ENCODE assay signal across 8 mouse cellular contexts in genomic region chr1:73914076-73914475, GRCm38 (mm10).
DNase-seq lines count a peak whose midpoint lies in the region; ATAC-seq lines count a peak whose summit lies in the region.

No protein-coding gene starts in this region.

- ATAC-seq in heart, embryonic 11.5 days (replicated peaks; ENCODE audit: insufficient number of reproducible peaks, low FRiP score, low TSS enrichment) = no peak
- ATAC-seq in heart, embryonic 12.5 days (ENCODE audit: insufficient number of reproducible peaks, low FRiP score) = no peak
- ATAC-seq in stomach, embryonic 16.5 days (ENCODE audit: insufficient read depth, low FRiP score) = peak; percentile 45; the same call in 1 of the 2 replicates

- peaks cover 31% of the 10 kb centered on the region for H3K4me1 ChIP-seq in heart, embryonic 11.5 days (ENCODE audit: control insufficient read depth, insufficient read depth, low read length)
- H3K4me1 ChIP-seq in heart, embryonic 12.5 days (replicated peaks) = peaks cover 52% of the 10 kb centered on the region
- peaks cover 10% of the 10 kb centered on the region; the same call in 1 of the 2 replicates for H3K4me1 ChIP-seq in stomach, embryonic 16.5 days (ENCODE audit: control insufficient read depth, insufficient read depth, low read length)

- no peaks in the 10 kb centered on the region for H3K9me3 ChIP-seq in heart, embryonic 11.5 days (replicated peaks; ENCODE audit: control insufficient read depth, low read length)
- H3K9me3 ChIP-seq in heart, embryonic 12.5 days (replicated peaks) = no peaks in the 10 kb centered on the region
- H3K9me3 ChIP-seq in stomach, embryonic 16.5 days (replicated peaks; ENCODE audit: control insufficient read depth, low read length) = no peaks in the 10 kb centered on the region

- H3K4me3 ChIP-seq in heart, embryonic 11.5 days (ENCODE audit: low read depth, low read length) = no peak overlapping the region
- H3K4me3 ChIP-seq in heart, embryonic 12.5 days = no peak overlapping the region
- H3K4me3 ChIP-seq in stomach, embryonic 16.5 days (replicated peaks; ENCODE audit: low read length) = no peak overlapping the region

- H3K36me3 ChIP-seq in heart, embryonic 11.5 days (ENCODE audit: control insufficient read depth, insufficient read depth, low read length) = peaks cover 32% of the 10 kb centered on the region
- peaks cover 91% of the 10 kb centered on the region for H3K36me3 ChIP-seq in heart, embryonic 12.5 days
- 0 out of 2 replicates have a peak, but pooled peaks cover 9% of the 10 kb centered on the region for H3K36me3 ChIP-seq in stomach, embryonic 16.5 days (ENCODE audit: control insufficient read depth, insufficient read depth, low read length)

- H3K4me2 ChIP-seq in heart, embryonic 11.5 days = no peak overlapping the region
- no peak overlapping the region for H3K4me2 ChIP-seq in heart, embryonic 12.5 days
- H3K4me2 ChIP-seq in stomach, embryonic 16.5 days (ENCODE audit: low read depth, low read length) = no peak overlapping the region

- 23% methylated on average over 9 of the region's 9 CpGs for WGBS in heart, embryonic 11.5 days (ENCODE audit: insufficient replicate concordance)
- WGBS in heart, embryonic 12.5 days = 26% methylated on average over 9 of the region's 9 CpGs
- 20% methylated on average over 9 of the region's 9 CpGs for WGBS in stomach, embryonic 16.5 days

- H3K27ac ChIP-seq in heart, embryonic 11.5 days (ENCODE audit: low read depth, low read length) = no peak overlapping the region
- H3K27ac ChIP-seq in heart, embryonic 12.5 days (ENCODE audit: poor library complexity, severe bottlenecking) = peak overlapping the region; percentile 72; the same call in 1 of the 2 replicates
- H3K27ac ChIP-seq in stomach, embryonic 16.5 days (ENCODE audit: low read length) = no peak overlapping the region

- intact Hi-C loops in left cerebral cortex, postnatal 36 days (cut with DNase I) = no loop called here

- no peak overlapping the region for H3K9ac ChIP-seq in heart, embryonic 11.5 days (ENCODE audit: low read depth, low read length)
- H3K9ac ChIP-seq in heart, embryonic 12.5 days = peak overlapping the region; percentile 4; the same call in 1 of the 2 replicates
- no peak overlapping the region for H3K9ac ChIP-seq in stomach, embryonic 16.5 days (ENCODE audit: low read length)

- peak; percentile 36 to 41 for DNase-seq in heart, adult 18-20 months
- DNase-seq in ZHBTc4 (ENCODE audit: low read depth, low spot score) = peak; percentile 63
- DNase-seq in kidney, postnatal 36 days = peak; percentile 20 to 27
- no peak for DNase-seq in left cerebral cortex, postnatal 36 days (ENCODE audit: low spot score in 2 of 2)
- no peak for DNase-seq in cerebellum, adult 11 months

- no peaks in the 10 kb centered on the region for H3K27me3 ChIP-seq in heart, embryonic 11.5 days (ENCODE audit: control insufficient read depth, insufficient read depth, low read length)
- no peaks in the 10 kb centered on the region for H3K27me3 ChIP-seq in heart, embryonic 12.5 days (replicated peaks)
- no peaks in the 10 kb centered on the region for H3K27me3 ChIP-seq in stomach, embryonic 16.5 days (ENCODE audit: control insufficient read depth, insufficient read depth, low read length)

Comparison
In these comparisons a context has a peak if more than half of its experiments do, and no peak if none do; other contexts are left out.
1. DNase-seq: peak in heart, adult 18-20 months (2 of 2), ZHBTc4 (single experiment) and kidney, postnatal 36 days (2 of 2); none in left cerebral cortex, postnatal 36 days (0 of 2) and cerebellum, adult 11 months (single experiment).